Mouse (Mus musculus) gastrocnemius, postnatal 14 days (tissue): ENCODE results near the gene Fam187a. TPM values are rescaled to one million over a fixed set of nuclear protein-coding genes. Genes with fewer than 3 reads are reported as not detected.

ENCODE experiments used
- total RNA-seq, 2 experiments: library from RNA; stranded (reverse); gene quantifications; 2 replicates each; pipeline ENCODE4 v1.2.3; 2021

The Fam187a gene
- total RNA-seq, 2 experiments from 2014 or later: not detected

Other genes with a start within 250 kb of the Fam187a start
- not detected for gene Meioc, start 221.5 kb upstream of the Fam187a start, total RNA-seq
- gene Ccdc43, start 187.4 kb upstream of the Fam187a start, total RNA-seq: 10 to 100 TPM; 80.4 to 84.6 TPM
- gene Adam11, start 123.7 kb upstream of the Fam187a start, total RNA-seq: 1 to 10 TPM in 1 of 2 experiments, under 1 TPM in 1; 0.84 to 1.4 TPM
- gene Gjc1, start 65.5 kb upstream of the Fam187a start, total RNA-seq: 10 to 100 TPM; 15.2 to 17.9 TPM
- gene Higd1b, start 49.3 kb upstream of the Fam187a start, total RNA-seq: 1 to 10 TPM; 4.8 to 8.3 TPM
- gene Eftud2, start 4.2 kb upstream of the Fam187a start, total RNA-seq: 10 to 100 TPM; 31.1 to 31.7 TPM
- gene Ccdc103, start 4.0 kb upstream of the Fam187a start, total RNA-seq: not detected
- gene Gfap, start 15.7 kb downstream of the Fam187a start, total RNA-seq: under 1 TPM; 0.16 to 0.23 TPM
- 1 to 10 TPM; 1.8 to 2.0 TPM for gene Kif18b, start 40.0 kb downstream of the Fam187a start, total RNA-seq
- under 1 TPM; 0.20 to 0.41 TPM for gene C1ql1, start 61.5 kb downstream of the Fam187a start, total RNA-seq
- gene Nmt1, start 143.0 kb downstream of the Fam187a start, total RNA-seq: 10 to 100 TPM; 42.8 to 44.0 TPM
- 10 to 100 TPM; 22.8 to 30.0 TPM for gene Dcakd, start 143.2 kb downstream of the Fam187a start, total RNA-seq
- 1 to 10 TPM; 4.5 TPM for gene Plcd3, start 216.5 kb downstream of the Fam187a start, total RNA-seq
- gene Acbd4, start 216.5 kb downstream of the Fam187a start, total RNA-seq: 10 to 100 TPM; 30.0 to 35.7 TPM
- gene Hexim1, start 231.1 kb downstream of the Fam187a start, total RNA-seq: 10 to 100 TPM; 20.7 to 21.5 TPM
- gene Hexim2, start 247.3 kb downstream of the Fam187a start, total RNA-seq: 1 to 10 TPM; 2.7 to 3.8 TPM